Mouse (Mus musculus) central nervous system, embryonic 14 days (tissue): ENCODE data around the gene Gm2042. TPM values are rescaled to one million over a fixed set of nuclear protein-coding genes. Genes with fewer than 3 reads are reported as not detected.

Source experiments
- polyA plus RNA-seq: library from polyadenylated mRNA; depleted of rRNA; stranded (reverse); fragments of >200 nt; gene quantifications from 2 replicates; pipeline ENCODE4 v1.2.3, GENCODE M21; 2012; rRNA removed

Gm2042 gene
- not detected in 2 replicates for polyA plus RNA-seq

DNA sequence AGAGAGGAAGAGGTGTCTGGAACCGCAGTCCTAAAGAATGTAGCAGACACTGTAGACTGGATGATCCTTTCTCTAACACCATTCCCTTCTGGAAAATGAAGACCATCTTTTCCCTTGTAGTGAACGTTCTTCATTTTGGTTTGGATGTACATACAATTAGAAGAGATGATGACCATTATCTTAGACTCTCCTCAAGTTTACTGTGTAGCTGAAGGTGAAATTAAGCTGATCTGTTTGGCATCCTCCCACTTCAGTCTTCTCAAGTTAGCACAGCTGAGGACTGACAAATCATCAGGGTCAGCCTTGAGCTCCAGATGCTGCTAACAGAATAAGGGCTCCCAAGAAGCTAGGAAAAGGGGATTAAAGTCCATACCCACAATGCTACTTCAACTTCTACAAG is at the start of gene Gm2042:
Gene Gm2042 (plus strand): TSS at position 301 of the 400 bp plus-strand sequence.

DNA sequence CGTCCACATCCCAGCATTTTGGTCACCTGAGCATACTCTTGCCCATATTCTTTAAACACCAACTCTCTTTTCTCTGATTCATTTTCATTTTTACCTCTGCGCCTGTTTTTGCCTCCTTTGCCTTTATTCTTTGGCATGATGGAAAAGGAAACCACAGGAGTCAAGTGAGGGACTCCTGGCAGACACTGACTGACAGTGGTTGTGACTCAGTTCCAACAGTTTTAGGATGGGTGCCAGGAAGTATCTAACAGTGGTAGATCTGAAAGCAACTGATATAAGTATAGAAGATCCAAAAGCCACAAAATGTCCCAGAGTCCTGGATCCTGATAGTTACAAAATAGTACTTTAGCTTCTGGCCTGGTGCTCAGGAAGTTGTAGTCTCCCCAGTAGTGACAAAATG is 34.2 kb upstream of the Gm2042 start, which contains the start of gene Gm2035:
Gene Gm2035 (minus strand): TSS at position 137 of the 400 bp plus-strand sequence.

Other genes starting within 250 kb of the Gm2042 start
- not detected in 2 replicates for gene Gm21319, start 178.3 kb upstream of the Gm2042 start, polyA plus RNA-seq
- gene Gm21936, start 158.6 kb upstream of the Gm2042 start, polyA plus RNA-seq, result not detected in 2 replicates
- gene BB287469, start 137.5 kb upstream of the Gm2042 start, polyA plus RNA-seq, result not detected in 2 replicates
- gene Gm2001, start 111.7 kb upstream of the Gm2042 start, polyA plus RNA-seq, result not detected in 2 replicates
- not detected in 2 replicates for gene Gm2016, start 80.0 kb upstream of the Gm2042 start, polyA plus RNA-seq
- not detected in 2 replicates for gene Gm2022, start 58.7 kb upstream of the Gm2042 start, polyA plus RNA-seq
- gene Gm2035, start 34.2 kb upstream of the Gm2042 start, polyA plus RNA-seq, result not detected in 2 replicates
- not detected in 2 replicates for gene Gm2075, start 57.8 kb downstream of the Gm2042 start, polyA plus RNA-seq
- gene Gm6803, start 64.7 kb downstream of the Gm2042 start, polyA plus RNA-seq, result not detected in 2 replicates
- not detected in 2 replicates for gene Gm2056, start 72.9 kb downstream of the Gm2042 start, polyA plus RNA-seq
- not detected in 2 replicates for gene Gm16368, start 129.6 kb downstream of the Gm2042 start, polyA plus RNA-seq
- gene Gm10436, start 228.0 kb downstream of the Gm2042 start, polyA plus RNA-seq, result not detected in 2 replicates